ENCODE assay signal across 9 mouse cellular contexts in genomic region chr6:142701161-142701560, GRCm38 (mm10). TPM values are rescaled to one million over a fixed set of nuclear protein-coding genes. Genes with fewer than 3 reads are reported as not detected.
DNase-seq lines count a peak whose midpoint lies in the region; ATAC-seq and TF ChIP-seq lines count a peak whose summit lies in the region.
"Had no signal": no experiment of that assay in that cellular context is flagged by ENCODE, and none has a peak within 500 bp of the region (broad histone marks: within the 10 kb centered on the region; RNA-seq: fewer than 3 reads in every experiment).

No protein-coding gene starts in this region.

- no peak overlapping the region for H3K9ac ChIP-seq in kidney, embryonic 16.5 days (replicated peaks; ENCODE audit: low read length)
- H3K9ac ChIP-seq in embryonic facial prominence, embryonic 13.5 days: no peak overlapping the region
- H3K9ac ChIP-seq in heart, embryonic 12.5 days: peak overlapping the region; percentile 54
- H3K9ac ChIP-seq in liver, embryonic 14.5 days (replicated peaks): no peak overlapping the region

- H3K9me3 ChIP-seq in kidney, embryonic 16.5 days (ENCODE audit: low read length): no peaks in the 10 kb centered on the region
- H3K9me3 ChIP-seq in embryonic facial prominence, embryonic 13.5 days: no peaks in the 10 kb centered on the region
- H3K9me3 ChIP-seq in heart, embryonic 12.5 days (replicated peaks): no peaks in the 10 kb centered on the region
- H3K9me3 ChIP-seq in liver, embryonic 14.5 days (ENCODE audit: control insufficient read depth, low read length): no peaks in the 10 kb centered on the region

- no peak for DNase-seq in kidney, adult 11 months
- no peak for DNase-seq in liver, embryonic 14.5 days (ENCODE audit: low read depth in 3 of 3, low spot score in 3 of 3)
- no peak for DNase-seq in left cerebral cortex, postnatal 25 days (ENCODE audit: low spot score in 2 of 2)
- DNase-seq: thymus, postnatal 14 days had no signal

- ATAC-seq in kidney, embryonic 16.5 days (ENCODE audit: low FRiP score, low TSS enrichment): 0 out of 2 replicates have a peak, but pooled peaks have one; percentile 3
- no peak for ATAC-seq in embryonic facial prominence, embryonic 13.5 days (ENCODE audit: insufficient number of reproducible peaks, insufficient read depth, low FRiP score, low TSS enrichment, low read depth)
- ATAC-seq in heart, embryonic 12.5 days (ENCODE audit: insufficient number of reproducible peaks, low FRiP score): no peak
- ATAC-seq in liver, embryonic 14.5 days (ENCODE audit: insufficient read depth): no peak
- no peak for ATAC-seq in megakaryocyte progenitor cell, adult 5-6 weeks (replicated peaks; ENCODE audit: poor library complexity)

- TF ChIP-seq EP300 in liver, embryonic 14.5 days (IDR thresholded peaks at IDR 0.05; ENCODE audit: low read depth): no peak

- peak overlapping the region; percentile 84 for H3K4me2 ChIP-seq in kidney, embryonic 16.5 days (replicated peaks; ENCODE audit: low read depth, low read length)
- H3K4me2 ChIP-seq in embryonic facial prominence, embryonic 13.5 days: peak overlapping the region; percentile 85
- peak overlapping the region; percentile 79 for H3K4me2 ChIP-seq in heart, embryonic 12.5 days
- 0 out of 2 replicates have a peak overlapping the region, but pooled peaks have one; percentile 49 for H3K4me2 ChIP-seq in liver, embryonic 14.5 days (ENCODE audit: low read depth)

- H3K27ac ChIP-seq in kidney, embryonic 16.5 days (ENCODE audit: low read length): peak overlapping the region; percentile 43; the same call in 1 of the 2 replicates
- H3K27ac ChIP-seq in embryonic facial prominence, embryonic 13.5 days: no peak overlapping the region
- H3K27ac ChIP-seq in heart, embryonic 12.5 days (ENCODE audit: poor library complexity, severe bottlenecking): peak overlapping the region; percentile 79
- no peak overlapping the region for H3K27ac ChIP-seq in liver, embryonic 14.5 days

- H3K27me3 ChIP-seq in kidney, embryonic 16.5 days (ENCODE audit: insufficient read depth, low read length): no peaks in the 10 kb centered on the region
- H3K27me3 ChIP-seq in embryonic facial prominence, embryonic 13.5 days: peaks cover 8% of the 10 kb centered on the region; the same call in 1 of the 2 replicates
- H3K27me3 ChIP-seq in heart, embryonic 12.5 days (replicated peaks): no peaks in the 10 kb centered on the region
- H3K27me3 ChIP-seq in liver, embryonic 14.5 days (ENCODE audit: control insufficient read depth, insufficient read depth, low read length): no peaks in the 10 kb centered on the region; the same call in 1 of the 2 replicates

- TF ChIP-seq CTCF in liver, embryonic 14.5 days (IDR thresholded peaks at IDR 0.05; ENCODE audit: low read depth): no peak

- intact Hi-C loops in left cerebral cortex, postnatal 25 days (cut with DNase I): no loop called here

- WGBS in kidney, embryonic 16.5 days: 56% methylated on average over 13 of the region's 13 CpGs
- WGBS in embryonic facial prominence, embryonic 13.5 days: 64% methylated on average over 13 of the region's 13 CpGs
- 45% methylated on average over 13 of the region's 13 CpGs for WGBS in heart, embryonic 12.5 days
- WGBS in liver, embryonic 14.5 days (ENCODE audit: insufficient replicate concordance): 60% methylated on average over 13 of the region's 13 CpGs

- no peaks in the 10 kb centered on the region for H3K36me3 ChIP-seq in kidney, embryonic 16.5 days (ENCODE audit: insufficient read depth, low read length)
- no peaks in the 10 kb centered on the region for H3K36me3 ChIP-seq in embryonic facial prominence, embryonic 13.5 days
- H3K36me3 ChIP-seq in heart, embryonic 12.5 days: peaks cover 14% of the 10 kb centered on the region
- H3K36me3 ChIP-seq in liver, embryonic 14.5 days (replicated peaks; ENCODE audit: control insufficient read depth, insufficient read depth, low read depth): no peaks in the 10 kb centered on the region

- peaks cover 18% of the 10 kb centered on the region for H3K4me1 ChIP-seq in kidney, embryonic 16.5 days (ENCODE audit: insufficient read depth, low read length)
- peaks cover 15% of the 10 kb centered on the region; the same call in 1 of the 2 replicates for H3K4me1 ChIP-seq in embryonic facial prominence, embryonic 13.5 days
- H3K4me1 ChIP-seq in heart, embryonic 12.5 days (replicated peaks): peaks cover 43% of the 10 kb centered on the region
- H3K4me1 ChIP-seq in liver, embryonic 14.5 days (replicated peaks; ENCODE audit: control insufficient read depth in 2 of 2, insufficient read depth in 2 of 2, low read length in 1 of 2): no peaks in the 10 kb centered on the region

- peak overlapping the region; percentile 55 for H3K4me3 ChIP-seq in kidney, embryonic 16.5 days (ENCODE audit: low read length)
- H3K4me3 ChIP-seq in embryonic facial prominence, embryonic 13.5 days: no peak overlapping the region; the same call in 1 of the 2 replicates
- peak overlapping the region; percentile 58 for H3K4me3 ChIP-seq in heart, embryonic 12.5 days
- no peak overlapping the region for H3K4me3 ChIP-seq in liver, embryonic 14.5 days (ENCODE audit: insufficient read depth in 1 of 2, low read depth in 2 of 2, low read length in 2 of 2)
- H3K4me3 ChIP-seq: myocyte had no signal

RNA-seq across cellular contexts. Expression of gene Abcc9, which starts 1.0 kb away (rescaled TPM):
- polyA plus RNA-seq in kidney, embryonic 16.5 days (2015; fragmentation: Nextera tagmentation; extraction: Ambion mirVana): 6.3 and 7.3 TPM in 2 replicates
- 1.4 and 1.6 TPM in 2 replicates for polyA plus RNA-seq in embryonic facial prominence, embryonic 13.5 days (2015; fragmentation: Nextera tagmentation; extraction: Ambion mirVana)
- polyA plus RNA-seq in heart, embryonic 12.5 days (2016; fragmentation: Nextera tagmentation; extraction: Ambion mirVana): 22.7 and 24.3 TPM in 2 replicates
- 1.6 and 2.0 TPM in 2 replicates for polyA plus RNA-seq in liver, embryonic 14.5 days (2012; rRNA removed)
- polyA plus RNA-seq in liver, embryonic 14.5 days (2014; fragmentation: Nextera tagmentation; extraction: Ambion mirVana): 1.0 and 1.3 TPM in 2 replicates
- total RNA-seq in left cerebral cortex, postnatal 25 days (2021): 1 to 10 TPM; 3.6 to 4.4 TPM
- total RNA-seq in megakaryocyte progenitor cell, adult 5-6 weeks (2015): not detected in 2 replicates
- total RNA-seq in megakaryocyte progenitor cell, adult 5-6 weeks (2017): not detected in 2 replicates

RNA-seq across cellular contexts. Expression of gene Cmas, which starts 55.3 kb away (rescaled TPM):
- polyA plus RNA-seq in kidney, embryonic 16.5 days (2015; fragmentation: Nextera tagmentation; extraction: Ambion mirVana): 67.2 and 72.8 TPM in 2 replicates
- 76.2 and 77.0 TPM in 2 replicates for polyA plus RNA-seq in embryonic facial prominence, embryonic 13.5 days (2015; fragmentation: Nextera tagmentation; extraction: Ambion mirVana)
- 126 and 127 TPM in 2 replicates for polyA plus RNA-seq in heart, embryonic 12.5 days (2016; fragmentation: Nextera tagmentation; extraction: Ambion mirVana)
- polyA plus RNA-seq in liver, embryonic 14.5 days (2012; rRNA removed): 43.3 and 80.7 TPM in 2 replicates
- 176 and 181 TPM in 2 replicates for polyA plus RNA-seq in liver, embryonic 14.5 days (2014; fragmentation: Nextera tagmentation; extraction: Ambion mirVana)
- total RNA-seq in left cerebral cortex, postnatal 25 days (2021): 100 to 1,000 TPM; 115 to 120 TPM
- 61.3 and 67.0 TPM in 2 replicates for total RNA-seq in megakaryocyte progenitor cell, adult 5-6 weeks (2015)
- total RNA-seq in megakaryocyte progenitor cell, adult 5-6 weeks (2017): 58.1 and 66.2 TPM in 2 replicates

Comparison
In these comparisons a context has a peak if more than half of its experiments do, and no peak if none do; other contexts are left out.
1. H3K27ac ChIP-seq: peak in kidney, embryonic 16.5 days (single experiment) and heart, embryonic 12.5 days (single experiment); none in embryonic facial prominence, embryonic 13.5 days (single experiment) and liver, embryonic 14.5 days (single experiment).
2. H3K4me3 ChIP-seq: peak in kidney, embryonic 16.5 days (single experiment) and heart, embryonic 12.5 days (single experiment); none in embryonic facial prominence, embryonic 13.5 days (single experiment) and liver, embryonic 14.5 days (0 of 2).
3. Peak in every context shown above with its lines, with median percentiles within 50 percentile points of each other: H3K4me2 ChIP-seq.